Mouse (Mus musculus): ENCODE measurements around the gene Gadd45b.

DNA sequence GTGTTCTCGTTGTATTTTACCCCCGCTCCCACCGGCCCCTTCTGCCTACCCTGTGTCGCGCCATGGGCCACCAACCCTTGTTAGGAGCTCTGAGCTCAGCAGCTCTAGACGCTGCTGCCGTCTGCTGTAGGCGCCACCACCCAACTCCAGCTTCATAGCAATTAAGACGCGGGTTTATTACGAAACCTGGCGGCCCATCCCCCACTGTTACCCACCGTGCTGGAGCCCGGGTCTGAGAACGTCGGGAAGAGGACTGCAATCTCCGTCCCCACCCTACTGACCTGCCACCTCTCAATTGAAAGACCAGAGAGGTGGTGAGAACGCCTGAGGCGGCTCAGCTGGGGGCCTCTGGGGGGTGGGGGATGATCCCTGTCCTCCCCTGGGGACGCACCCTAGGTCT is 2.3 kb downstream of the Gadd45b start:
- TF ChIP-seq CTCF (conservative IDR thresholded peaks at IDR 0.05 in 1 of 2, IDR thresholded peaks at IDR 0.05 in 1 of 2; ENCODE audit: low read depth in 2 of 2, low read length in 2 of 2) (no peak), USF1 (IDR thresholded peaks at IDR 0.05; ENCODE audit: low read depth, low read length) (no peak), MYC (IDR thresholded peaks at IDR 0.05; ENCODE audit: low read depth, low read length) (no peak), SMC3 (IDR thresholded peaks at IDR 0.05; ENCODE audit: low read depth, low read length) (no peak), JUND (conservative IDR thresholded peaks at IDR 0.05; ENCODE audit: low read depth, low read length) (no peak), TCF12 (IDR thresholded peaks at IDR 0.05; ENCODE audit: low read depth, low read length) (no peak; the same call in 1 of the 2 replicates), POLR2A (IDR thresholded peaks at IDR 0.05; ENCODE audit: low read depth, low read length) (peak; percentile 48; the same call in 1 of the 2 replicates), ZNF384 (IDR thresholded peaks at IDR 0.05; ENCODE audit: low read depth, low read length) (no peak), SIN3A (IDR thresholded peaks at IDR 0.05; ENCODE audit: low read length) (no peak), ETS1 (conservative IDR thresholded peaks at IDR 0.05; ENCODE audit: low read depth, low read length) (peak; percentile 13; the same call in 1 of the 2 replicates), POLR2AphosphoS2 (IDR thresholded peaks at IDR 0.05; ENCODE audit: low read depth, low read length) (peak; percentile 90; the same call in 1 of the 2 replicates)

Measured in CH12.LX (cell line).